Mouse (Mus musculus): ENCODE results near the gene AC124502.3.

DNA sequence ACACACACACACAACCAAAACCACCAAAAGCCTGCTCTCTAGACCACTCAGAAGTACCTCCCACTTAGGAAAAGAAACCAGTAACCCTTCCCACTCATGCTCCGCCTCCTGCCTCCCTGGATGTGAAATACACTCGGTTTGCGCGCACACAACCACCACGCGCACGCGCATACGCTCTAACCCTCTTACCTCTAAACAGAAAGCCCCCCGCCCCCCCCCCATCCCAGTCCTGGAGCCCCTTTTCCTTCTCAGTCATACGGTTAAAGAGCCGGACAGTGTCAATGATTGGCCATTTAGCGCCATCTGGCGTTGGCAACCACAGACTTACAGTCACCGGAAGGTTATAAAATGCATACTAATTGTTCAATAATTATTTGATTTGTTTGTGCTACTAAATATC lies 34.3 kb downstream of the AC124502.3 start:
- no peak for TF ChIP-seq POLR2A (IDR thresholded peaks at IDR 0.05; ENCODE audit: borderline replicate concordance, extremely low read depth, insufficient read depth, insufficient read length, poor library complexity, severe bottlenecking)
- peak; percentile 69; the same call in 1 of the 2 replicates for TF ChIP-seq CTCF (IDR thresholded peaks at IDR 0.05; ENCODE audit: borderline replicate concordance, extremely low read depth, insufficient read depth, insufficient read length)

Data from brain, embryonic 14.5 days (tissue).